Mouse (Mus musculus) hindbrain, embryonic 11.5 days (tissue): ENCODE results near the gene Negr1. TPM values are rescaled to one million over a fixed set of nuclear protein-coding genes. Genes with fewer than 3 reads are reported as not detected.

Experiments used
- ATAC-seq: fragments of 200-750 bp; cut with Nextera tagmentation; 2 replicates; pipeline ENCODE4 v1.8.0; 2017; ENCODE audit warnings: mild to moderate bottlenecking, moderate TSS enrichment, moderate library complexity; ENCODE audit not compliant: low FRiP score
- DNase-seq: peaks from one replicate; pipeline ENCODE4 v3.0.0-alpha.2; 2015; ENCODE audit warnings: low spot score
- H3K27ac ChIP-seq: fragments of 300-500 bp; sonication (generic); 2 replicates; pipeline ENCODE4 v1.5.1; 2014; ENCODE audit warnings: mild to moderate bottlenecking, low read depth, low read length
- H3K27me3 ChIP-seq: fragments of 300-500 bp; sonication (generic); 2 replicates; pipeline ENCODE4 v1.6.1; 2014; ENCODE audit warnings: mild to moderate bottlenecking, low read length, moderate library complexity, mixed read lengths; ENCODE audit not compliant: control insufficient read depth, insufficient read depth
- H3K36me3 ChIP-seq: fragments of 300-500 bp; sonication (generic); 2 replicates; pipeline ENCODE4 v1.6.1; 2014; ENCODE audit warnings: mild to moderate bottlenecking, low read length, moderate library complexity, mixed read lengths; ENCODE audit not compliant: control insufficient read depth, insufficient read depth
- H3K4me1 ChIP-seq: fragments of 300-500 bp; sonication (generic); replicated peaks from 2 replicates; pipeline ENCODE4 v1.6.1; 2014; ENCODE audit warnings: low read length, mixed read lengths; ENCODE audit not compliant: control insufficient read depth, insufficient read depth
- H3K4me2 ChIP-seq: fragments of 300-500 bp; sonication (generic); replicated peaks from 2 replicates; pipeline ENCODE4 v1.6.1; 2014; ENCODE audit warnings: mild to moderate bottlenecking, low read depth, low read length
- H3K4me3 ChIP-seq: fragments of 300-500 bp; sonication (generic); 2 replicates; pipeline ENCODE4 v1.5.1; 2014; ENCODE audit warnings: low read depth, low read length
- H3K9ac ChIP-seq: fragments of 300-500 bp; sonication (generic); 2 replicates; pipeline ENCODE4 v1.6.1; 2014; ENCODE audit warnings: low read depth, low read length
- H3K9me3 ChIP-seq: fragments of 300-500 bp; sonication (generic); 2 replicates; pipeline ENCODE4 v1.6.1; 2016; ENCODE audit warnings: low read length; ENCODE audit not compliant: control insufficient read depth
- WGBS: fragments of 180-500 bp; shearing (Covaris S2); extraction: QIAGEN DNeasy Blood & Tissue Kit; methylation state at CpG from one replicate; pipeline ENCODE4 v1.1.7; 2014; 5-methylcytosine and 5-hydroxymethylcytosine counted together
- polyA plus RNA-seq: library from polyadenylated mRNA; unstranded; fragments of >200 nt; fragmentation: Nextera tagmentation; extraction: Ambion mirVana; gene quantifications from 2 replicates; pipeline ENCODE4 v1.2.1, GENCODE M21; 2014

Gene Negr1
- polyA plus RNA-seq, 1 experiment from 2014 or later = 7.7 TPM

- no peak for ATAC-seq
- Histone ChIP-seq H3K4me1 (no peaks in the 10 kb centered on the region), H3K4me3 (no peak overlapping the region), H3K27me3 (no peaks in the 10 kb centered on the region), H3K9ac (no peak overlapping the region), H3K36me3 (no peaks in the 10 kb centered on the region), H3K4me2 (no peak overlapping the region), H3K9me3 (no peaks in the 10 kb centered on the region), H3K27ac (no peak overlapping the region)
- WGBS = 96% methylated on average over 1 of the region's 1 CpGs
- no peak for DNase-seq
Observed at GRCm38 (mm10) chr3:157096284-157096683, 534.7 kb downstream of the Negr1 start.

GRCm38 (mm10) chr3:157097514-157097913, 535.9 kb downstream of the Negr1 start:
- DNase-seq (no peak), ATAC-seq (no peak)

GRCm38 (mm10) chr3:157098417-157098816, 536.8 kb downstream of the Negr1 start:
- H3K4me3 ChIP-seq = no peak overlapping the region
- H3K36me3 ChIP-seq = no peaks in the 10 kb centered on the region
- H3K9me3 ChIP-seq = no peaks in the 10 kb centered on the region
- 57% methylated on average over 6 of the region's 6 CpGs for WGBS
- H3K4me2 ChIP-seq = no peak overlapping the region
- ATAC-seq = no peak
- H3K4me1 ChIP-seq = no peaks in the 10 kb centered on the region
- no peaks in the 10 kb centered on the region for H3K27me3 ChIP-seq
- H3K27ac ChIP-seq = no peak overlapping the region
- no peak overlapping the region for H3K9ac ChIP-seq
- DNase-seq = no peak

More at GRCm38 (mm10) chr3:157097514-157097913, 535.9 kb downstream of the Negr1 start:
- Histone ChIP-seq H3K9ac (no peak overlapping the region), H3K27ac (no peak overlapping the region), H3K9me3 (no peaks in the 10 kb centered on the region), H3K36me3 (no peaks in the 10 kb centered on the region), H3K4me3 (no peak overlapping the region), H3K4me1 (no peaks in the 10 kb centered on the region), H3K27me3 (no peaks in the 10 kb centered on the region), H3K4me2 (no peak overlapping the region)

GRCm38 (mm10) chr3:157104866-157105579, 543.4 kb downstream of the Negr1 start:
- Histone ChIP-seq H3K27ac (no peak overlapping the region), H3K9ac (no peak overlapping the region), H3K36me3 (no peaks in the 10 kb centered on the region), H3K4me2 (no peak overlapping the region), H3K27me3 (no peaks in the 10 kb centered on the region), H3K4me1 (no peaks in the 10 kb centered on the region), H3K4me3 (no peak overlapping the region), H3K9me3 (no peaks in the 10 kb centered on the region)
- 84% methylated on average over 3 of the region's 3 CpGs for WGBS
- ATAC-seq = no peak
- no peak for DNase-seq

GRCm38 (mm10) chr3:157105580-157106264, 544.1 kb downstream of the Negr1 start:
- Histone ChIP-seq H3K9ac (no peak overlapping the region), H3K27me3 (no peaks in the 10 kb centered on the region), H3K4me2 (no peak overlapping the region), H3K4me1 (no peaks in the 10 kb centered on the region), H3K36me3 (no peaks in the 10 kb centered on the region), H3K27ac (no peak overlapping the region), H3K9me3 (no peaks in the 10 kb centered on the region), H3K4me3 (no peak overlapping the region)
- 63% methylated on average over 6 of the region's 6 CpGs for WGBS
- DNase-seq (peak; percentile 7), ATAC-seq (no peak)

- DNase-seq = no peak
- 79% methylated on average over 2 of the region's 2 CpGs for WGBS
Observed at GRCm38 (mm10) chr3:157108156-157108555, 546.6 kb downstream of the Negr1 start.

GRCm38 (mm10) chr3:157109308-157109707, 547.7 kb downstream of the Negr1 start:
- Histone ChIP-seq H3K4me1 (no peaks in the 10 kb centered on the region), H3K4me2 (no peak overlapping the region), H3K9me3 (no peaks in the 10 kb centered on the region), H3K36me3 (no peaks in the 10 kb centered on the region), H3K9ac (no peak overlapping the region), H3K27ac (no peak overlapping the region), H3K27me3 (no peaks in the 10 kb centered on the region), H3K4me3 (no peak overlapping the region)
- peak; percentile 60 for DNase-seq
- peak; percentile 90 for ATAC-seq

More at GRCm38 (mm10) chr3:157108156-157108555, 546.6 kb downstream of the Negr1 start:
- H3K9ac ChIP-seq = no peak overlapping the region
- H3K4me3 ChIP-seq = no peak overlapping the region
- H3K27me3 ChIP-seq = no peaks in the 10 kb centered on the region
- H3K27ac ChIP-seq = no peak overlapping the region
- H3K9me3 ChIP-seq = no peaks in the 10 kb centered on the region
- no peaks in the 10 kb centered on the region for H3K36me3 ChIP-seq
- H3K4me1 ChIP-seq = no peaks in the 10 kb centered on the region
- H3K4me2 ChIP-seq = no peak overlapping the region
- ATAC-seq = no peak

GRCm38 (mm10) chr3:157115105-157115760, 553.6 kb downstream of the Negr1 start:
- H3K4me3 ChIP-seq = no peak overlapping the region
- H3K27ac ChIP-seq = no peak overlapping the region; the same call in 1 of the 2 replicates
- H3K9ac ChIP-seq = no peak overlapping the region
- DNase-seq (peak; percentile 23), ATAC-seq (peak; percentile 64)
- no peaks in the 10 kb centered on the region for H3K4me1 ChIP-seq
- H3K36me3 ChIP-seq = no peaks in the 10 kb centered on the region
- H3K9me3 ChIP-seq = no peaks in the 10 kb centered on the region
- no peak overlapping the region for H3K4me2 ChIP-seq
- 51% methylated on average over 5 of the region's 5 CpGs for WGBS
- H3K27me3 ChIP-seq = no peaks in the 10 kb centered on the region
